Mouse (Mus musculus) G1E (cell line): ENCODE data around the gene Rchy1. TPM values are rescaled to one million over a fixed set of nuclear protein-coding genes. Genes with fewer than 3 reads are reported as not detected.

Source experiments
- ATAC-seq: 2 replicates; pipeline ENCODE4 v1.8.0; 2016; ENCODE audit warnings: mild to moderate bottlenecking; ENCODE audit not compliant: insufficient number of reproducible peaks, poor library complexity, low FRiP score, severe bottlenecking; ENCODE audit errors: extremely low read depth
- DNase-seq: peaks from one replicate; pipeline ENCODE4 v3.0.0; 2012; ENCODE audit warnings: low spot score
- H3K27me3 ChIP-seq: 2 replicates; pipeline ENCODE4 v1.6.1; 2012; ENCODE audit warnings: mild to moderate bottlenecking, low read length, inconsistent platforms; ENCODE audit not compliant: insufficient read depth
- H3K36me3 ChIP-seq: replicated peaks from 2 replicates; pipeline ENCODE3; 2012; ENCODE audit warnings: mild to moderate bottlenecking, inconsistent platforms
- H3K4me1 ChIP-seq: 2 replicates; pipeline ENCODE4 v1.6.1; 2012; ENCODE audit warnings: low read depth, low read length, inconsistent platforms, mixed read lengths; ENCODE audit not compliant: insufficient read depth
- H3K4me3 ChIP-seq: 2 replicates; pipeline ENCODE4 v1.5.1; 2012; ENCODE audit warnings: low read depth, mild to moderate bottlenecking, inconsistent platforms, low read length, moderate library complexity, mixed read lengths
- H3K9me3 ChIP-seq: replicated peaks from 2 replicates; pipeline ENCODE4 v1.6.1; 2012; ENCODE audit warnings: inconsistent platforms
- CTCF ChIP-seq: IDR thresholded peaks from 2 replicates; pipeline ENCODE4 v1.5.1; 2012; ENCODE audit warnings: low read depth, low read length, inconsistent platforms, mixed read lengths
- GATA1 ChIP-seq: IDR thresholded peaks from 2 replicates; pipeline ENCODE4 v1.6.1; 2012; ENCODE audit warnings: borderline replicate concordance, low read length, inconsistent platforms, mixed read lengths
- GATA2 ChIP-seq: IDR thresholded peaks from 2 replicates; pipeline ENCODE4 v1.6.1; 2012; ENCODE audit warnings: low read depth, low read length, inconsistent platforms, borderline replicate concordance
- POLR2AphosphoS5 ChIP-seq: IDR thresholded peaks from 2 replicates; pipeline ENCODE4 v1.6.1; 2012; ENCODE audit warnings: low read depth, low read length, inconsistent platforms; ENCODE audit not compliant: insufficient replicate concordance
- TAL1 ChIP-seq: conservative IDR thresholded peaks from 2 replicates; pipeline ENCODE4 v1.6.1; 2012; ENCODE audit warnings: low read depth, low read length, inconsistent platforms, mixed read lengths
- polyA plus RNA-seq: library from polyadenylated mRNA; stranded (reverse); fragments of >175 nt; gene quantifications from 2 replicates; pipeline ENCODE4 v1.2.3, GENCODE M21; 2012
- total RNA-seq, 2 experiments: library from RNA; stranded (forward) in 1 of 2; stranded (reverse) in 1 of 2; fragments of 200-1000 nt in 1 of 2; fragments of >200 nt in 1 of 2; fragmentation: Nextera tagmentation in 1 of 2; gene quantifications; 2 replicates each; pipeline ENCODE4 v1.2.3; 2014 to 2017

Gene Rchy1
- total and polyA plus RNA-seq, 3 experiments = 11.9 to 64.2 (median 60.9) TPM

- no peak for ATAC-seq
- no peak for TF ChIP-seq CTCF
- TF ChIP-seq GATA2 = no peak
- H3K36me3 ChIP-seq = no peaks in the 10 kb centered on the region
- no peak for DNase-seq
- no peaks in the 10 kb centered on the region for H3K9me3 ChIP-seq
- no peaks in the 10 kb centered on the region for H3K4me1 ChIP-seq
- H3K27me3 ChIP-seq = peaks cover 5% of the 10 kb centered on the region
- no peak overlapping the region for H3K4me3 ChIP-seq
Measured at GRCm38 (mm10) chr5:91981176-91981840, 18.4 kb upstream of the Rchy1 start.

- Histone ChIP-seq H3K27me3 (peaks cover 3% of the 10 kb centered on the region), H3K4me1 (no peaks in the 10 kb centered on the region), H3K9me3 (no peaks in the 10 kb centered on the region), H3K36me3 (peaks cover 5% of the 10 kb centered on the region), H3K4me3 (no peak overlapping the region)
- DNase-seq (no peak), ATAC-seq (no peak)
- no peak for TF ChIP-seq GATA1
- TF ChIP-seq GATA2 = no peak
- no peak for TF ChIP-seq CTCF
- no peak for TF ChIP-seq POLR2AphosphoS5
- TF ChIP-seq TAL1 = no peak
Measured at GRCm38 (mm10) chr5:91977397-91977770, 14.5 kb upstream of the Rchy1 start.

GRCm38 (mm10) chr5:91976566-91977396, 13.9 kb upstream of the Rchy1 start:
- no peaks in the 10 kb centered on the region; the same call in 1 of the 2 replicates for H3K4me1 ChIP-seq
- TF ChIP-seq GATA1 (no peak), CTCF (no peak), POLR2AphosphoS5 (no peak), TAL1 (no peak), GATA2 (no peak)
- no peaks in the 10 kb centered on the region for H3K9me3 ChIP-seq
- H3K27me3 ChIP-seq = peaks cover 3% of the 10 kb centered on the region; the same call in 1 of the 2 replicates
- no peak for DNase-seq
- ATAC-seq = no peak
- H3K36me3 ChIP-seq = peaks cover 9% of the 10 kb centered on the region
- no peak overlapping the region for H3K4me3 ChIP-seq

DNA sequence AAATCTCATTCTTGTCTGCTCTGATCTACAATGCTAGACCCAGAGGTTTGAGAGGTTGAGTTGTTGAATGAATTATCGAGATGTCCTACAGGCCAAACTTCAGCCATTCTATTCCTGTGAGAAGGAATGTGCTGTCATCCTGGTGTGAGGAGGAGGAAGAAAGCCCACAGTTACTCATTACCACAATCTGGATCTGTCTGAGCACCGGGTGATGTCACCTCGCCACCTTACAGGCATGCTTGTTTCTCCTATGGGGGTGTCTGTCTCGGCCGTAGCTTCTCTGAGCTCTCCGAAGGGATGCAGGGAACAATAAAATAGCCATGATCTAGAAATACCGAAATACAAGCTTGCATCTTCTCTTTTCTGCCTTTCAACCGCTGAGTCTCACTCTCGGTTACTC, 12.9 kb upstream of the Rchy1 start:
- Histone ChIP-seq H3K4me1 (no peaks in the 10 kb centered on the region; the same call in 1 of the 2 replicates), H3K36me3 (peaks cover 15% of the 10 kb centered on the region), H3K9me3 (no peaks in the 10 kb centered on the region), H3K4me3 (no peak overlapping the region), H3K27me3 (0 out of 2 replicates have a peak, but pooled peaks cover 3% of the 10 kb centered on the region)
- no peak for TF ChIP-seq GATA2
- TF ChIP-seq GATA1 = no peak
- TF ChIP-seq CTCF = no peak
- TF ChIP-seq POLR2AphosphoS5 = no peak
- no peak for TF ChIP-seq TAL1
- ATAC-seq = no peak
- DNase-seq = no peak

DNA sequence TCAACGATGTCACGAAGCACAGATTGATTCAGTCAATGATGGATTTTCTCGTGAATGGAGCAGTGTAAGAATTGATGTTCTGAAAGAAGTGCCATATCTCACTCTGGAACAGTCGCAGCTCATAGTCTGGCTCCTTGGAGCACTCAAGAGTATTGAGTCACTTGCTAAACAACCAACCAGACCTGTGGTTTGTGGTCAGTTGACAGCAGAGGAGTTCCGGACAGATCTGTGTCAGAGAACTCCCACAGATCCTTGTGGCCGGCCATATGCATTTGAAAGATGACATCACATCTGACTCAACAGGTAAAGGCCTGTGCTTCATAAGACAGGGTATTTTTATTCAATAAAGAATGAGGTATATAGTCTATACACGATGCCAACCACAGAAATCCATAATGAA, 11.1 kb upstream of the Rchy1 start:
- Histone ChIP-seq H3K9me3 (no peaks in the 10 kb centered on the region), H3K4me1 (no peaks in the 10 kb centered on the region; the same call in 1 of the 2 replicates), H3K36me3 (peaks cover 33% of the 10 kb centered on the region), H3K27me3 (0 out of 2 replicates have a peak, but pooled peaks cover 2% of the 10 kb centered on the region), H3K4me3 (no peak overlapping the region)
- ATAC-seq (no peak), DNase-seq (no peak)
- TF ChIP-seq TAL1 = no peak
- TF ChIP-seq GATA2 = no peak
- no peak for TF ChIP-seq POLR2AphosphoS5
- no peak for TF ChIP-seq GATA1
- TF ChIP-seq CTCF = no peak

- Histone ChIP-seq H3K36me3 (peaks cover 48% of the 10 kb centered on the region), H3K4me3 (no peak overlapping the region), H3K4me1 (no peaks in the 10 kb centered on the region; the same call in 1 of the 2 replicates), H3K27me3 (no peaks in the 10 kb centered on the region), H3K9me3 (no peaks in the 10 kb centered on the region)
- no peak for DNase-seq
- TF ChIP-seq POLR2AphosphoS5 (no peak), TAL1 (no peak), CTCF (no peak), GATA1 (no peak), GATA2 (no peak)
- no peak for ATAC-seq
Measured at GRCm38 (mm10) chr5:91972046-91972445, 9.2 kb upstream of the Rchy1 start.
